Mouse (Mus musculus) stomach, embryonic 14.5 days (tissue): Measurements from ENCODE around the gene Trim47. TPM values are rescaled to one million over a fixed set of nuclear protein-coding genes. Genes with fewer than 3 reads are reported as not detected.
A peak's percentile ranks its signal among the peaks of the same experiment; 100 is the strongest.

Experiments used
- ATAC-seq: fragments of 200-750 bp; cut with Nextera tagmentation; 2 replicates; pipeline ENCODE4 v1.8.0; 2017; ENCODE audit warnings: low read depth, moderate TSS enrichment; ENCODE audit not compliant: insufficient number of reproducible peaks, insufficient read depth, low FRiP score
- H3K27ac ChIP-seq: fragments of 300-500 bp; sonication (generic); 2 replicates; pipeline ENCODE4 v1.5.1; 2014; ENCODE audit warnings: mild to moderate bottlenecking, low read length, moderate library complexity, mixed read lengths
- H3K27me3 ChIP-seq: fragments of 300-500 bp; sonication (generic); 2 replicates; pipeline ENCODE4 v1.6.1; 2014; ENCODE audit warnings: low read length, control low read depth, mixed read lengths; ENCODE audit not compliant: control insufficient read depth, insufficient read depth
- H3K36me3 ChIP-seq: fragments of 300-500 bp; sonication (generic); 2 replicates; pipeline ENCODE4 v1.6.1; 2014; ENCODE audit warnings: mild to moderate bottlenecking, control low read depth, low read length, moderate library complexity, mixed read lengths; ENCODE audit not compliant: control insufficient read depth, insufficient read depth
- H3K4me1 ChIP-seq: fragments of 300-500 bp; sonication (generic); 2 replicates; pipeline ENCODE4 v1.6.1; 2014; ENCODE audit warnings: low read length, control low read depth, mixed read lengths; ENCODE audit not compliant: control insufficient read depth, insufficient read depth
- H3K4me2 ChIP-seq: fragments of 300-500 bp; sonication (generic); replicated peaks from 2 replicates; pipeline ENCODE4 v1.6.1; 2014; ENCODE audit warnings: low read depth, low read length, control low read depth
- H3K4me3 ChIP-seq: fragments of 300-500 bp; sonication (generic); 2 replicates; pipeline ENCODE4 v1.5.1; 2014; ENCODE audit warnings: low read depth, low read length, control low read depth
- H3K9ac ChIP-seq: fragments of 300-500 bp; sonication (generic); replicated peaks from 2 replicates; pipeline ENCODE4 v1.6.1; 2014; ENCODE audit warnings: low read depth, mild to moderate bottlenecking, control low read depth, low read length, moderate library complexity, mixed read lengths
- H3K9me3 ChIP-seq: fragments of 300-500 bp; sonication (generic); 2 replicates; pipeline ENCODE4 v1.6.1; 2016; ENCODE audit warnings: low read depth, low read length, control low read depth; ENCODE audit not compliant: control insufficient read depth
- WGBS: fragments of 180-500 bp; shearing (Covaris S2); extraction: QIAGEN DNeasy Blood & Tissue Kit; methylation state at CpG from one replicate; pipeline ENCODE4 v1.1.7; 2014; 5-methylcytosine and 5-hydroxymethylcytosine counted together
- polyA plus RNA-seq: library from polyadenylated mRNA; unstranded; fragments of >200 nt; fragmentation: Nextera tagmentation; extraction: Ambion mirVana; gene quantifications from 2 replicates; pipeline ENCODE4 v1.2.1, GENCODE M21; 2014

The Trim47 gene
- polyA plus RNA-seq, 1 experiment from 2014 or later, result 12.2 TPM

GRCm38 (mm10) chr11:116108464-116109137, 18.4 kb downstream of the Trim47 start:
- whole genome bisulfite sequencing, result 11% methylated on average over 23 of the region's 23 CpGs
- Histone ChIP-seq H3K27me3 (peaks cover 17% of the 10 kb centered on the region), H3K9ac (0 out of 2 replicates have a peak overlapping the region, but pooled peaks have one; percentile 14), H3K36me3 (no peaks in the 10 kb centered on the region), H3K27ac (no peak overlapping the region), H3K4me3 (peak overlapping the region; percentile 52), H3K4me2 (peak overlapping the region; percentile 66), H3K4me1 (peaks cover 52% of the 10 kb centered on the region), H3K9me3 (no peaks in the 10 kb centered on the region)
- no peak for ATAC-seq

- Histone ChIP-seq H3K27ac (no peak overlapping the region), H3K27me3 (peaks cover 17% of the 10 kb centered on the region), H3K4me3 (peak overlapping the region; percentile 52; the same call in 1 of the 2 replicates), H3K4me1 (peaks cover 60% of the 10 kb centered on the region), H3K4me2 (peak overlapping the region; percentile 66), H3K9me3 (no peaks in the 10 kb centered on the region), H3K36me3 (no peaks in the 10 kb centered on the region), H3K9ac (no peak overlapping the region)
- no peak for ATAC-seq
- WGBS, result 36% methylated on average over 19 of the region's 19 CpGs
These were observed 19.2 kb downstream of the Trim47 start for GRCm38 (mm10) chr11:116107777-116108285.

DNA sequence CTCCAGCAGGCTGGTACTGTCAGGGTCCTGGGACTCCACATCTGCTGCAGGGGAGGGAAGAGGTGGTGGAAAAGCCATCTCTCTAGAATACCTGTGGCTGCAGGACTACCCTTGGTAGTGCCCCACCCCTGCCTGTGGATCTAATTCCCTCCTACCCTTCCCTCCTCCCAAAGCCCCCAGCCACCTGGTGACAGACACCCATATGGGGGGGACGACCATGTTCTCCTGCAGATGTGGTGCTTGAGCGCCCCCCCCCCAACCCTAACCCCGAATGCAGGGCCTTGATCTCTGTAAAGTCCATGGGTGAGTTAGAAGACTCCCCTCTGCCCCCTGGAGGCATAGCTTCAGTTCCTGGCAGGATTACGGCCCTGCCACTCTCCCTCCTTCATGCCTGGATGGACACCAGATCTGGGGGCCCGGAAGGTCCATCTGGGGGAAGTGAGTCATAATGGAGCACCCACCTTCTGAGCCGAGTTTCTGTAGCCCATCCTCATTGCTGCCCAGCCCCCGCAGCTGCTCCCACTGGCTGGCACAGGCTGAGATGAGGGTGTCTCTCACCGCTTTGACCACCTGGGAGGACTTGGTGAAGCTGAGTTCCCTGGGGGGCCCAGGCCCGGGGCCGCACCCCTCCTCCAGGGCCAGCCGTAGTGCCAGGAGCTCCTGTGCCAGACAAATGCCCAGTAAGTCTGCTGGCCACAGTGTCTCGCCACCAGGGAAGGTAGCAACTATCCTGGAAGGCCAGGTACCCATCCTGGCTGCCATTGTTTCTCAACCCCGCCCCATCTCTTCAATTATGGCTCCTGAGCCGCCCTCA, 19.8 kb downstream of the Trim47 start:
- Histone ChIP-seq H3K4me3 (no peak overlapping the region), H3K27me3 (peaks cover 17% of the 10 kb centered on the region), H3K9ac (no peak overlapping the region), H3K36me3 (no peaks in the 10 kb centered on the region), H3K4me1 (peaks cover 65% of the 10 kb centered on the region), H3K4me2 (peak overlapping the region; percentile 66), H3K9me3 (no peaks in the 10 kb centered on the region), H3K27ac (no peak overlapping the region)
- ATAC-seq, result no peak
- WGBS, result 39% methylated on average over 14 of the region's 14 CpGs

GRCm38 (mm10) chr11:116106154-116106962, 20.7 kb downstream of the Trim47 start:
- no peak overlapping the region for H3K4me3 ChIP-seq
- peaks cover 73% of the 10 kb centered on the region for H3K4me1 ChIP-seq
- no peaks in the 10 kb centered on the region for H3K36me3 ChIP-seq
- peaks cover 17% of the 10 kb centered on the region for H3K27me3 ChIP-seq
- H3K27ac ChIP-seq, result peak overlapping the region; percentile 15; the same call in 1 of the 2 replicates
- ATAC-seq, result 0 out of 2 replicates have a peak, but pooled peaks have one; percentile 14
- no peaks in the 10 kb centered on the region for H3K9me3 ChIP-seq
- 0 out of 2 replicates have a peak overlapping the region, but pooled peaks have one; percentile 18 for H3K9ac ChIP-seq
- 25% methylated on average over 32 of the region's 32 CpGs for WGBS
- peak overlapping the region; percentile 32 for H3K4me2 ChIP-seq

GRCm38 (mm10) chr11:116105065-116105464, 21.9 kb downstream of the Trim47 start:
- no peak overlapping the region for H3K9ac ChIP-seq
- ATAC-seq, result no peak
- peaks cover 17% of the 10 kb centered on the region for H3K27me3 ChIP-seq
- H3K27ac ChIP-seq, result no peak overlapping the region; the same call in 1 of the 2 replicates
- H3K4me1 ChIP-seq, result peaks cover 82% of the 10 kb centered on the region
- H3K4me2 ChIP-seq, result no peak overlapping the region
- H3K9me3 ChIP-seq, result no peaks in the 10 kb centered on the region
- H3K36me3 ChIP-seq, result no peaks in the 10 kb centered on the region
- WGBS, result 81% methylated on average over 2 of the region's 2 CpGs
- no peak overlapping the region for H3K4me3 ChIP-seq

- H3K4me3 ChIP-seq, result no peak overlapping the region
- H3K4me2 ChIP-seq, result no peak overlapping the region
- peak; percentile 78 for ATAC-seq
- H3K9ac ChIP-seq, result no peak overlapping the region
- H3K27ac ChIP-seq, result peak overlapping the region; percentile 86
- H3K27me3 ChIP-seq, result peaks cover 17% of the 10 kb centered on the region
- no peaks in the 10 kb centered on the region for H3K36me3 ChIP-seq
- WGBS, result 32% methylated on average over 14 of the region's 14 CpGs
- H3K9me3 ChIP-seq, result no peaks in the 10 kb centered on the region
- H3K4me1 ChIP-seq, result peaks cover 84% of the 10 kb centered on the region
These were observed 22.9 kb downstream of the Trim47 start for GRCm38 (mm10) chr11:116104006-116104646.

DNA sequence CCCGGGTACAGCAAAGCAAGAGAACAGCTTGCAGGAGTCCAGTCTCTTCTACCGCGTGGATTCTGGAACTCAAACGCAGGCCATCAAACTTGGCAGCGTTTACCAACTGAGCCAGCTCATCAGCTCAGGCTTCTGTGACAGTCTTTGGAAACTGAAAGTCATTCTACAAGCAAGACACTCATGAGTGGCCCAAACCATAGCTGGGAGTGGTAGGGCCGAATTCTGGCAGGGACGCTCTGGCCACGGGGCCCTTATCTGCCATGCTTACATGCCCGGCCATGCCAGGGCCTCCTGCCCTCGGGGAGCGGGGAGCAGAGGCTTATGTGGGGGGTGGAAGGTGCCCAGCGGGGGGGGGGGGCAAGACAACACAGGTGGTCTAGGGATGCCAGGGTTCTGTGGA, 23.4 kb downstream of the Trim47 start:
- Histone ChIP-seq H3K4me1 (peaks cover 82% of the 10 kb centered on the region), H3K4me3 (no peak overlapping the region), H3K27me3 (peaks cover 14% of the 10 kb centered on the region), H3K9ac (no peak overlapping the region), H3K36me3 (no peaks in the 10 kb centered on the region), H3K9me3 (no peaks in the 10 kb centered on the region), H3K4me2 (no peak overlapping the region), H3K27ac (peak overlapping the region; percentile 74; the same call in 1 of the 2 replicates)
- WGBS, result 66% methylated on average over 12 of the region's 12 CpGs
- no peak for ATAC-seq
